Mouse (Mus musculus): ENCODE measurements around the gene Elmod3.

DNA sequence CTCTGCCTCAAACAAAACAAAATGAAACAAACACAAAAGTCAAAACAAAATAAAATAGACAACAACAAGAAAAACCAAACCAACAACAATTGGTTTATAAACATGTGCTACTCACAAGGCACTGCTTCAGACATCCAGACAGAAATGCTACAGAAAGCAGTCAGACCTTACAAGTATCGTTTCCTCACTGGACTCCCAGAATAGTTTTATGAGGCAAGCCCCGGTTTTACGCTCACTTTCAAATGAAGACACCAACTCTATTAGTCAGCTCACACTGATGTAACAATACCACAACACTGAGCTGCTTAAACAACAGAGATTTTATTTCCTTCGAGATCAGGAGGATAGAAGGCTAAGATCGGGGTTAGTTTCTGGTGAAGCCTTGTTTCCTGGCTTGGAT is 75.9 kb downstream of the Elmod3 start:
- TF ChIP-seq CTCF (IDR thresholded peaks at IDR 0.05; ENCODE audit: low read depth, low read length) (no peak), EP300 (IDR thresholded peaks at IDR 0.05; ENCODE audit: insufficient read depth, low read depth, low read length) (no peak)

All from ES-Bruce4 (cell line).